ENCODE assay signal across 8 mouse cellular contexts in the genomic region with DNA sequence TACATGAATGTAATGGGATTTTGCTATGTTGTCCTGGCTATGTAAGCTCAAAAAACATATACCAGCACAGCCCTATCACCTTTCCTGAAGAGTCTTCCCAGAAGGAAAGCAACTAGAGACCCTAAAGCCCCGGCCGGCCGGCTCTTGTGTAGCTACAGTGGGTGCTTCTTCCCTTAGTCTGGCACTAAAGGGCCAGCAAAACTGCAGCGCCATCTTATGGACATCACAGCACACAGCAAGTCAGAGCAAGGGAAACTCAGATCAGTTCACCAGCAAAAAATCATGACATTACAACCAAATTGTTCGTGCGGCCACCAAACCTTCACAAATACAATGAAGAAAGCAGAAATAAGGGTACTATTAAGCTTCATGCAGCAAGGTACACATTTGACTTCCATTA.
DNase-seq lines count a peak whose midpoint lies in the region; ATAC-seq and TF ChIP-seq lines count a peak whose summit lies in the region.

No protein-coding gene starts in this region.

- H3K4me3 ChIP-seq in testis, adult 2 months (ENCODE audit: control insufficient read depth, low read depth, low read length) = no peak overlapping the region
- no peak overlapping the region for H3K4me3 ChIP-seq in hindbrain, embryonic 13.5 days
- no peak overlapping the region for H3K4me3 ChIP-seq in liver, embryonic 14.5 days (ENCODE audit: insufficient read depth in 1 of 2, low read depth in 2 of 2, low read length in 2 of 2)
- no peak overlapping the region for H3K4me3 ChIP-seq in olfactory bulb, adult 2 months (ENCODE audit: insufficient read depth, low read depth, low read length)

- H3K4me2 ChIP-seq in hindbrain, embryonic 13.5 days = no peak overlapping the region
- H3K4me2 ChIP-seq in liver, embryonic 14.5 days (ENCODE audit: low read depth) = no peak overlapping the region

- no peaks in the 10 kb centered on the region for H3K36me3 ChIP-seq in testis, adult 2 months (ENCODE audit: control insufficient read depth, insufficient read depth, low read length)
- no peaks in the 10 kb centered on the region for H3K36me3 ChIP-seq in hindbrain, embryonic 13.5 days
- no peaks in the 10 kb centered on the region for H3K36me3 ChIP-seq in liver, embryonic 14.5 days (replicated peaks; ENCODE audit: control insufficient read depth, insufficient read depth, low read depth)

- peak; percentile 18 to 65 for DNase-seq in adrenal gland, adult (ENCODE audit: inconsistent age in 2 of 2, low spot score in 1 of 2)
- DNase-seq in adrenal gland, adult 18-20 months (ENCODE audit: low spot score in 2 of 2) = no peak
- DNase-seq in testis, postnatal 10 days (ENCODE audit: low spot score) = no peak
- DNase-seq in embryo, embryonic 11.5 days (ENCODE audit: low read depth, low spot score) = peak; percentile 20
- DNase-seq in liver, embryonic 14.5 days (ENCODE audit: low read depth in 3 of 3, low spot score in 3 of 3) = peak in 2 of 3 experiments; percentile 11 to 13

- H3K27me3 ChIP-seq in testis, adult 2 months (ENCODE audit: control insufficient read depth, insufficient read depth, low read length) = no peaks in the 10 kb centered on the region
- H3K27me3 ChIP-seq in hindbrain, embryonic 13.5 days = no peaks in the 10 kb centered on the region
- no peaks in the 10 kb centered on the region for H3K27me3 ChIP-seq in liver, embryonic 14.5 days (ENCODE audit: control insufficient read depth, insufficient read depth, low read length)

- WGBS in hindbrain, embryonic 13.5 days = 48% methylated on average over 6 of the region's 6 CpGs
- 62% methylated on average over 6 of the region's 6 CpGs for WGBS in liver, embryonic 14.5 days (ENCODE audit: insufficient replicate concordance)
- 34% methylated on average over 6 of the region's 6 CpGs for WGBS in olfactory bulb, adult 2 months

- no peak for TF ChIP-seq POLR2A in testis, adult 2 months (IDR thresholded peaks at IDR 0.05; ENCODE audit: control insufficient read depth, low read depth, low read length)
- TF ChIP-seq POLR2A in olfactory bulb, adult 2 months (IDR thresholded peaks at IDR 0.05; ENCODE audit: insufficient read depth, low read depth, low read length) = no peak

- no peak overlapping the region for H3K9ac ChIP-seq in hindbrain, embryonic 13.5 days
- no peak overlapping the region for H3K9ac ChIP-seq in liver, embryonic 14.5 days (replicated peaks)

- H3K27ac ChIP-seq in testis, adult 2 months (ENCODE audit: control insufficient read depth, insufficient read depth, low read depth, low read length) = no peak overlapping the region
- peak overlapping the region; percentile 50; the same call in 1 of the 2 replicates for H3K27ac ChIP-seq in hindbrain, embryonic 13.5 days
- no peak overlapping the region for H3K27ac ChIP-seq in liver, embryonic 14.5 days
- H3K27ac ChIP-seq in olfactory bulb, adult 2 months (ENCODE audit: insufficient read depth, low read depth, low read length) = no peak overlapping the region

- H3K4me1 ChIP-seq in testis, adult 2 months (ENCODE audit: control insufficient read depth, insufficient read depth, low read length) = peaks cover 5% of the 10 kb centered on the region
- peaks cover 54% of the 10 kb centered on the region for H3K4me1 ChIP-seq in hindbrain, embryonic 13.5 days (replicated peaks)
- H3K4me1 ChIP-seq in liver, embryonic 14.5 days (replicated peaks; ENCODE audit: control insufficient read depth in 2 of 2, insufficient read depth in 2 of 2, low read length in 1 of 2) = peaks cover 0 to 8% of the 10 kb centered on the region in 2 experiments; a peak in 1 of 4 replicates
- peaks cover 23% of the 10 kb centered on the region for H3K4me1 ChIP-seq in olfactory bulb, adult 2 months (ENCODE audit: control insufficient read depth, insufficient read depth, low read length)

- no peak for ATAC-seq in hindbrain, embryonic 13.5 days (ENCODE audit: low FRiP score)
- ATAC-seq in liver, embryonic 14.5 days (ENCODE audit: insufficient read depth) = no peak

- peak; percentile 34; the same call in 1 of the 2 replicates for TF ChIP-seq CTCF in testis, adult 2 months (IDR thresholded peaks at IDR 0.05; ENCODE audit: control insufficient read depth, insufficient read depth, insufficient replicate concordance, low read depth, low read length)
- TF ChIP-seq CTCF in liver, embryonic 14.5 days (IDR thresholded peaks at IDR 0.05; ENCODE audit: low read depth) = peak; percentile 63
- TF ChIP-seq CTCF in olfactory bulb, adult 2 months (IDR thresholded peaks at IDR 0.05; ENCODE audit: insufficient read depth, low read depth, low read length) = peak; percentile 44; the same call in 1 of the 2 replicates

- no peaks in the 10 kb centered on the region for H3K9me3 ChIP-seq in hindbrain, embryonic 13.5 days
- no peaks in the 10 kb centered on the region for H3K9me3 ChIP-seq in liver, embryonic 14.5 days (ENCODE audit: control insufficient read depth, low read length)

- TF ChIP-seq EP300 in liver, embryonic 14.5 days (IDR thresholded peaks at IDR 0.05; ENCODE audit: low read depth) = no peak

Comparison
In these comparisons a context has a peak if more than half of its experiments do, and no peak if none do; other contexts are left out.
1. DNase-seq: peak in adrenal gland, adult (2 of 2), embryo, embryonic 11.5 days (single experiment) and liver, embryonic 14.5 days (2 of 3); none in adrenal gland, adult 18-20 months (0 of 2) and testis, postnatal 10 days (single experiment).
2. Peak in every context shown above with its lines, with median percentiles within 50 percentile points of each other: CTCF ChIP-seq.